Mouse (Mus musculus) cerebellum, postnatal 10 days (tissue): Measurements from ENCODE around the gene Taf6l.

Source experiments
- DNase-seq, 2 experiments: peaks; one replicate each; pipeline ENCODE4 v3.0.0; 2021; ENCODE audit warnings: mixed read lengths in 2 of 2

The Taf6l gene

DNA sequence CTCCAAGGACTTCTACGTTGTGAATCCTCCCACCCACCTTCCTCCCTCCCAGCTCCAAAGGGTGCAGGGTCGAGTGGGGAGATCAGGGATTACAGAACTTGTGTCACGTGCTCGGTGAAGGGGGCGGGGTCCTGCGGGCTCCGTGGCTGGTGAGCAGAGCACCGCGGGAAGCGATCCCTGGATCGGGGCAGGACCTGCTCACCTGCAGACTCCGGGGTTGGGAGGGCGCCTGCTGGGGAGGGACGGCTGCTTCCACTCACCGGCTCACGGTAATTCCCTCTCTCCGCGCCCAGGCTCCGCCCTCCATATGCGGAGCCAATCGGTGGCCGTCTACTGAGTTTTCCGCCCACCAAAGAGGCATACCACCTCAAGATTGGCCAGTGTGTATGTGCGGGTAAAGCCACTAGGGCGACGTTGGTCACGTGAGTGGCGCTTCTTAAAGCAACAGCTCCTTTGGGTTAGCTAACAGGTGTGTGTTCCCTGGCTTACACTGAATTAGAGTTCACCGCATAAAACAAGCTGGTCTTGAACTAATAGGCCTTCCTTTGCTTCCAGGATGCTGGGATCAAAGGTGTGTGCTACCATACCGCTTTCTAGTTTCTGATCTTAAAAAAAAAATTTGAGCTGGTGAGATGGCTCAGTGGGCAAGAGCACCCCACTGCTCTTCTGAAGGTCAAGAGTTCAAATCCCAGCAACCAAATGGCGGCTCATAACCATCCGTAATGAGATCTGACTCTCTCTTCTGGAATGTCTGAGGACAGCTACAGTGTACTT, at the start of gene Taf6l:
Taf6l (minus strand) TSS at position 410 of the 774 bp plus-strand sequence.
- peak; percentile 92 to 94 for DNase-seq

DNA sequence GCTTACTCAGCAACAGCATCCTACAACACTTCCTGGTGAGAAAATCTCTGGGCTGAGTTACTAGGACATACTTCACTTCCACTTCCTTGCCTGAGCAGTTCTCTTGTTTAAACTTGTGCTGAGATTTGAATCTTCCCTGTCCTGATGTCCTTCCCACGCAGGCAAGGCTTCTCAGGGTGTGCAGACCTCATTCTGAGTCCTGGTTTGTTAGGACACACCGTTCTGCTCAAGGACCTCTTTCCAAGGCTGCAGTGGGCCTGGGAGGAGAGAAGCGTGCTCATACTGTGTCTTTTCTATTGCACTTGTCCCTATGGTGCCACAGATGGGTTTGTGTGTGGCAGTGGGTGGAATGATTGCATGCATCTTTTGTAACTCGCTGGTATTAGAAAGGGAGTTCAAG, 46.8 kb upstream of the Taf6l start:
- DNase-seq, result no peak

DNA sequence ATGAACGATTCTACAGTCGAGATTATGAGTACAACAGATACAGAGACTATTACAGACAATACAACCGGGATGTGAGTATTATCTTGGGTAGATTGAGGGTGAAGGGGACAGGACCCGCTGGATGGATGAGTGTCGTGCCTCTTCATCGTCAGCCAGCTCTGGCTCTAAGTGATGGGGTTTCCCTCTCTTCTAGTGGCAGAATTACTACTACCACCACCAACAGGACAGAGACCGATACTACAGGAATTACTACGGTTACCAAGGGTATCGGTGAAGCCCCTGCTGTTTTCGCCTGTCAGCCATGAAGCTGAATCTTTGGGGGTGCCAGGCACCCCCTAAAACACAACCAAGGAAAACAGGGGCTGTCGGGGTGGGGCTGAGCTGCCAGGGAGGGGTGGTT, 45.0 kb upstream of the Taf6l start:
- peak; percentile 38 to 58 for DNase-seq

DNA sequence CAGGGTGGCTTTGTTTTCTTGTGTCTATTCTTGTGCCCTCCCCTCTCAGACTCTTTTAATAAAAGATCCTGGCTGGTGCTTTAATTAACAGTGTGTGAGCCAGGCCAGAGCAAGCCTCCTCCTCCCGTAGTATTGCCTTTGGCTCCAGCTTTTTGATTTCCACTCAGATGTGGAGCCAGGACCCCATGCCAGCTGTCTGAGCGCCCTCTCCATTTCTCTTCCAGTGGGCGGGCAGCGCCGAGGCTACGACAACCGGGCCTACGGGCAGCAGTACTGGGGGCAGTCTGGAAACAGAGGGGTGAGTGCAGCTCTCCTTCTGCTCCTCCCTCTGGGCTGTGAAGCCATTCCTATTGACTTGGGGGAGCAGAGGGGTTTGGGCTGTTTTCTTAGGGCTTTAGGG, 44.4 kb upstream of the Taf6l start:
- DNase-seq, result peak; percentile 64 to 68

DNA sequence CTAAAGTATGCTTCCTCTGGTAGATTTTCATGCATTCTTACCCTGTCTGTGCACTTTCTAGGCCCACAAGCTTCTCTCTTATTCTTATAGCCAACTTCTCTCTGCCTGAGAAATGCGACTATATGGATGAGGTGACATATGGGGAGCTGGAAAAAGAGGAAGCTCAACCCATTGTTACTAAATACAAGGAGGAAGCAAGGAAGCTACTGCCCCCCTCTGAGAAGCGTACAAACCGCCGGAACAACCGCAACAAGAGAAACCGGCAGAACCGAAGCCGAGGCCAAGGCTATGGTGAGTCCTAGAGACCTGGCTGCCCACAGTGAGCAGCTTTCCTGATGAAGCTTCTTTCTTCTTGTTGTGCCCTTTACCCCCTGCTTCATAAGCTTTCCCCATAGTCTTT, 43.4 kb upstream of the Taf6l start, which contains the start of gene AC129217.1:
AC129217.1 (plus strand) TSS at position 114 of the 400 bp plus-strand sequence.
- no peak for DNase-seq

DNA sequence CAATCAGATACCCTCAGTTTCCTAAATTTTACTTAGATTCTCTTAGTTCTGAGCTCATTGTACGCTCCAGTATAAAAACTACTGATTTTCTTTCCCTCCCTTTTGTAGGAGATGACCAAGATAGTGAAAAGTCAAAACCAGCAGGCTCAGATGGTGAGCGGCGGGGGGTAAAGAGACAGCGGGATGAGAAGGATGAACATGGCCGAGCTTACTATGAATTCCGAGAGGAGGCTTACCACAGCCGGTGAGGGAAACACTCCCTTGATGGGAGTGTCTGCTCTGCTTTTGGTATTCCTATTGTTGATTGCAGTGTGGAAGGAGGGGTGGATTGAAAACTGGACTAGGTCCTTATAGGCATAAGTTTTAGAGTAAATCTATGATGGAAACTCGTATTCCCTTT, 36.5 kb upstream of the Taf6l start:
- peak; percentile 79 to 83 for DNase-seq

DNA sequence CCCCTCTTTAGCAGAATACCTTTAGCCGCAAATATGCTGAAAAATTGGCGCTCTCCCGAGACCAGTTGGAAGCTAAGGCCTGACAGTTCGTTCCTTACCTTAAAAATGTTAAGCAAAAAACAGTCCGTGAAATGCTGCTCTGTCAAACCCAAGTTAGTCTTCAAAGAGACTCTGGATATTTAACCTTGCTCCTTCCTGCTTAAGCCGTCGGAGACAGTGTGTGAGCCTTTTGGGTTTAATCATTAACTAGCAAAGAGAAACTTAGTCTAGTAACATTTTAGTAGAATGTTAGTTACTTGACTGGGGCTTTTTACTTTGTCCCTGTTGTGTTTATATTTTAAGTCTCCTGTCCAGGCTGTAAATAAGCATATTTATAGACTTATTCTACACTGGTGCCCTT, 34.9 kb upstream of the Taf6l start:
- DNase-seq, result no peak

DNA sequence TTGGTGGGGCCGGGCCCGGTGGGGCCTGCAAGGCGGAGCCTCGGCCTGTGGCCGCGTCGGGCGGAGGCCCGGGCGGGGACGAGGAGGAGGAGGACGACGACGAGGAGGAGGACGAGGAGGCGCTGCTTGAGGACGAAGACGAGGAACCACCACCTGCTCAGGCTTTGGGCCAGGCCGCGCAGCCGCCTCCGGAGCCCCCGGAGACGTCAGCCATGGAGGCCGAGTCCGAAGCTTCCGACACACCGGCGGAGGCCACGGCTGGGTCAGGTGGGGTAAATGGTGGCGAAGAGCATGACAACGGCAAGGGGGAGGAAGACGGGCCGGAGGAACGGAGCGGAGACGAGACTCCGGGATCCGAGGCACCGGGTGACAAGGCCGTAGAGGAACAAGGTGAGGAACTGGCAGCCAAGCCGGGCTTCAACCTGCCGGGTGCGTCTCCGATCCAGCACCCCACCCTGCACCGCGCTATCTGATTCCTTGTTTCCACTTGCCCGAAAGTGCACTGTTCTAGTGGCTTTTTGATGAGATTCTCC, 34.3 kb upstream of the Taf6l start:
- DNase-seq, result peak in 1 of 2 experiments; percentile 68

DNA sequence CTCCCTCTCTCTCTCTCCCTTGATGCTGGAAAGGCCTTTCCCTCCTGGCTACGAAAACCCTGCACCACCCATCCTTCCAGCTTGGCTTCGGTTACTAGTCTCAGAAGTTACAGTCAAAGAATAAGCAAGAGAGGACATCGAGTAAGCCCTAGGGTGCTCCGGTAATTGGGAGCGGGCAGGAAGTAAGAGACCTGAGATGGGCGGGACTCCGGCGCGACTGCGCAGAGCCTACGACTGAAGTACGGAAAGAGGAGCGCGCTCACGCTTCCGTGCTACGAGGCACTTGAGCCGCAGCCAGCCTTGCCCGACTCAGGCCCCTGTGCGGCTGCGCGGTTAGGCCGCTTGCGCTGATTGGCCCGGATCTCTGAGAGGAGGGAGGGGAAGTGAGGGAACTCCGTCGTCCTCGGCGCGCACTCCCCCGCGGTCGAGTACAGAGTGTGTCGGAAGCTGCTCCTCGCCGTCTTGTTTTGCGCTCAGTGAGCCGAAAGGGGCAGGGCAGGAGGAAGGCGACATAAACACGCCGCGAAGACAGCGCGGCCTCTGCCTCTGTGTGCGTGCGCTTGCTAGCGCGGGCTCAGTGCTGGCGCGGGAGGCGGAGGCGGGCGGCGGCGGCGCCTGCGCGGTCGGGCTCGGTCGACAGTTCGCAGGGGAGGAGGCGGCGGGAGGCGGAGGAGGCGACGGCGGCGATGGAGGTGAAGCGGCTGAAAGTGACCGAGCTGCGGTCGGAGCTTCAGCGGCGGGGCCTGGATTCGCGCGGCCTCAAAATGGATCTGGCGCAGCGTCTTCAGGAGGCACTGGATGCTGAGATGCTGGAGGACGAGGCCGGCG, 33.6 kb upstream of the Taf6l start, which contains the start of gene Hnrnpul2:
Hnrnpul2 (plus strand) TSS at position 415 of the 828 bp plus-strand sequence.
- DNase-seq, result peak; percentile 99

DNA sequence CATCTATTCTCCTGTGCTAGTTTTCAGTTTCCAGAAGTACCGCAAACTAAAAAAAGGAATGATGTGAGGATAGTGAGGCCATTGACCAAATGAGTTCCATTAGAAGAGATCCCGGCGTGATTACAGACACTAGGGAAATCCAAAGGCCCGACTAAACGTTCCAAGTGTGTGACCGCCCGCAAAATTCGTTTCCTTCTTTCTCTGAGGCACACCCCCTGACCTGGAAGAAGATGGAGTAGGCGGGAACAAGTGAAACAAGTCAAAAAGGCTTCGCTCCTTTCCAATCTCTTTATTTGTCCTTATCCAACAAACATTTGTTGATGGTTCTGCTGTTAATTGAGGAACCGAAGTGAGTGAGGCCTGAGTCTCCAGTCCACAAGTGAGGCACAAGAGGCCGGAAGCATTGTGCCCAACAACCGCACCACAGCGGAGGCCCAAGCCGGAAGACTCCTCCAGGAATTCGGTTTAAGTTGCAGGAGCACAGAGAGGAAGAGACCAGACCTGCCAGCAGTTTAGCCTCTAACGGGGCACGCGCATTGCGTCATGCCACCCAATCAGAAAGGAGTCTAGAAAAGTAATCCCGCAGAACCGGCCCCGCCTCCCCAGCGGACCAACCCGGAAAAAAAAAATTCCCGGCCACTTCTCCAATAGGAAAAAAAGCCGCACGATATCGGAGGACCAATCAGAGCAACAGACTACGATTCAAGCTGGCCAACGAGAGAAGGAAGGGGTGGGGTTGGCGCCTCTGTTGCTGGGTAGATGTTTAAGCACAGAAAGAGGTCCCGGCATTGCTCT, 32.8 kb upstream of the Taf6l start, which contains the start of gene Ttc9c:
Ttc9c (minus strand) TSS at position 533 of the 795 bp plus-strand sequence.
- peak; percentile 97 to 98 for DNase-seq

DNA sequence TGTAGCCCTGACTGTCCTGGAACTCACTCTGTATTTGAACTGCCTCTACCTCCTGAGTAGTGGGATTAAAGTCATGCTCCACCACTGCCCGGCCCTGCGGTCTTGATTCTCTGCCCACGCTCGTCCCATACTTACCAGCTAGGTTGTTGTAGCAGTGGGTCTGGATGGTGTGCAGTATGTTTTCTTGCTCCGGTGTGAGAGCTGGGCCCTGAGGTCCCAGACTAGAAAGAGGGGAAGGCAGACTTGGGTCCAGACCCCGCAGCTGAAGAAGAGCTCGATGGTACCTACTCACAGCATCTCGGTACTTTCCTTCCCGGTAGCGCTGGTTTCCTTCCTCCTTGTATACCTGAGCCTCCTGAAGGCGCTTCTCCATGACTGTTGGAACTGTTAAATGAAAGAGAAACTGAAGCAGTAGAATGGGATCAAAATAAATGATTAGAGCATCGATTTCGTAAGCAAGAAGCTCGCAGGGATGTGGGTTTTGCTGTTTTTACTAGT, 32.1 kb upstream of the Taf6l start:
- DNase-seq, result no peak

DNA sequence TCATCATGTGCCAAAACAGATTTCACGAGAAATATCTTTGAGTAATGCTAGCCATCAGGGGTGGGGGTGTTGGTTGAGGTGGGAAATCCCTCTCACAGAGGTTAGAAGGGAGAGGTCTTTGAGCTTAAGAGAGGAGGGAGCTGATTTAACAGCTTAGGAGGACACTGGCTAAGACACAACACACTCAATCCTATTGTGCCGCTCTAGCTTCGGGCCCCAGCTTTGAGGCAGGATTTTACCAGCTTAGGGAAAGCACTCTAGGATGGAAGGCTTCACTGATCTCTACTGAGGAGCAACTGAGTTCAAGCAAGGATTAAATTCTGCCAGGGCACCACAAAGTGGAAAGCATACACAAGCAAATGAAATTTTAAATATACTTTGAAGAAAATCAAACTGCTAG, 30.8 kb upstream of the Taf6l start:
- no peak for DNase-seq

DNA sequence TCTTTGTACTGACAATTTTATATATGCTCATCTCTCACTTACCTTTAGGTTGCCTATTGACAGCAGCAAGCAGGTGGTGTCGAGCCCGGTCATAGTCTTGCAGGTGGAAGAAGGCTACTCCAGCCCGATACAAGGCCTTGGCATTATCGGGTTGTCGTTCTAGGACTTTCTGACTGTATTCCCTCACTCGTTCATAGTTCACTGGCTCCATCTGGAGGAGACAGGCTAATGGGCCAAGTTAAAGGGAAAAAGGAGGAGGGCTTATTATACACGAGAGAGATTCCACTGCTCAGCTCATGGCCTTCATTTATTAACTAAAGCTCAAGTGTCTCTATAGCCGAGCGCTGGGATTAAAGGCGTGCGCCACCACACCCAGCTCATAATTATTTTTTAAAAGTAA, 29.6 kb upstream of the Taf6l start:
- peak; percentile 62 for DNase-seq

DNA sequence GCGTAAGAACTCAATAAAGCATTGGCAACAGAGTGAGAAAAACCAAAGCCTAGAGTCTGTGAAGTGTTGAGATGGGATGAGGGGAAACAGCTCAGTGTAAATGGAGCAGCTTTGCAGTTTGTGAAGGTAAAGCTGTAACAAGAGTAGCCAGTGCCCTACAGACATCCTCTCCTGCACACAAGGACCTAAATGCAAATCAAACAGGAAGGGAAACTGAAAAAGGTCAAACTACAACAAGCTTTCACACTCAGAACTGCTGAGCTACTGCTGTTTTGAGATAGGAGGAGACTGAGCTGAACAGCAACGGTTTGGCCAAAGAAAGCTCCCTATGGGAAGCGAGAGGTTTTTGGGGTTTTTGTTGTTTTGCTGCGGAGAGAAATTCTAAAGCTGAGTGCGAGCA, 20.6 kb upstream of the Taf6l start:
- DNase-seq, result no peak

DNA sequence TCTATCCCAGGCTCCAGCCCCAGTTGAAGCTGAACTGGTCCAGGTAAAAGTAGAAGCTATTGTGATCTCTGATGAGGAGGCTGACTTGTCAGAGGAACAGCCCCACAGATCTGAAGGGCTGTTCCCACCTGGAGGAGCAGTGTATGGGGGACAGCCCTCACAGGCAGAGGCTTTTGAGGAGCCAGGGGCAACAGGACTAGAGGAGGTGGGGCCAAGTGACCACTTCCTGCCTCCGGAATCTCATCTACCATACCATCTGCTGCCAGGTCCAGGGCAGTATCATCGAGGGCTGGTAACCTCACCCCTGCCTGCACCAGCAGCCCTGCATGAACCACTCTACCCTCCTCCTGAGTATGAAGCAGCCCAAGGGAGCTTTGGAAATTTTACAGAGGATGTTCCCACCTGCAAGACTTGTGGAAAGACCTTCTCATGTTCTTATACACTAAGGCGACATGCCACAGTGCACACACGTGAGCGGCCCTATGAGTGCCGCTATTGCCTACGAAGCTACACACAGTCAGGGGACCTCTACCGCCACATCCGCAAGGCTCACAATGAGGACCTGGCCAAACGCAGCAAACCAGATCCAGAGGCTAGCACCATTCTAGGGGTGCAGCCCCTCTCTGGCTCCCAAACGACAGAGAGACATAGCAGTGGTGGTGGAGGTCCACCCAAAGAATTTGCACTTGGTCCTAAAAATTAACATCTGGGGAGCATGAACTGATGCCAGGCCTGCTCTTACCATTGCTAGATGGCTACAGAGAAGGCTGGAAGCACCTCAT, 17.9 kb upstream of the Taf6l start:
- no peak for DNase-seq

DNA sequence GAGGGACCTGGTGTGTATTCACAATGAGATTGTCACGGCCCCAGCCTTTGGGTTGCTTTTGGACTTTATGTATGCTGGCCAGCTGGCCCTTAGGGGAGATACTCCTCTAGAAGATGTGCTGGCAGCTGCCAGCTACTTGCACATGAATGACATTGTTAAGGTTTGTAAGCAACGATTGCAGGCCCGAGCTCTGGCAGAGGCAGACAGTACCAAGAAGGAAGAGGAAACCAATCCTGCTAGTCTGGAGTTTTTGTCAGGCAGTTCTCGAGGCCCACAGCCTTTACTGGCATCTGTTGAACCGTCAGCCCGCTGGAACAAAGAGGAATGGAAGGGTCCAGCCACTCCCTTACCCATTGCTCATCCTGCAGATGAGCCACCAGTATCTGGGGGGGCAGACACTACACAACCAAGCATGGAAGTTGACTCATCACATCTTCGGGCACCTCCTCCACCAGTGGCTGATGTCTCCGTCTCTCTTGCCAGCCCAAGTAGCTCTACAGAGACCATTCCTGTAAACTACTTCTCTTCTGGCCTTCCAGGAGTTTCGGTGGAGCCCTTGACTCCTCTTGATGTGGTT, 17.1 kb upstream of the Taf6l start:
- no peak for DNase-seq

DNA sequence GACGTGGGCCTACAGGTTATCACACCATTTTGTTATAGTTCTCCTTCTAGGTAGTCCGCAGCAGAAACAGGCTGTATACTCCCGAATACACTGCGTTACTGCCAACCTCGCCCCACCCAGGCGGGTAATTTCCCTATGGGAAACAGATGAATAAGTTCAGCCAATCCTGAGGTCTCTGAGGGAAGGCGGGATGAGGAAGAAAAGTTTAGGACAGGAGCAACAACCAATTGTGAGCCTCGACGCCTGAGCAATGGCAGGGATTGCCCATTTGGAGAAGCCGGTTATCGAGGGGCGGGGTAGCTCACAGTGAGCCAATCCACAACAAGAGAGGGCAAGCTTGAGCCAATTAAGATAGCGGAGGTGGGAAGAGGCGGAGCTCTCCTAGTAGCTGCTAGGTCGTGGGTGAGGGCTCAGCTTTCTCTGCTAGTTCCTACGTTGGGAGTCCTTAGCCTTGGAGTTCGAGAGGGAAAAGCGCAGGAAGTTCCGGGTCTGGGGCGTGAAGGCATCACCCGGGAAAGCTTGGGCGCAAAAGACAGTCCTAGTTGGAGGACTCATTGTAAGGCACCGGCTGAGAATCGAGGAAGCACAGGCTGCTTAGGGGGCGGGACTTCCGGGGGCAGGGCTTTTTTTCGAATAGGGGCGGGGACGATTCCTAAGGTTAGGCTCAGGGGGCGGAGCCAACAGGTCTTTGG, 16.1 kb upstream of the Taf6l start, which contains the start of gene Zbtb3:
Zbtb3 (plus strand) TSS at position 426 of the 692 bp plus-strand sequence.
- DNase-seq, result peak; percentile 94 to 96

DNA sequence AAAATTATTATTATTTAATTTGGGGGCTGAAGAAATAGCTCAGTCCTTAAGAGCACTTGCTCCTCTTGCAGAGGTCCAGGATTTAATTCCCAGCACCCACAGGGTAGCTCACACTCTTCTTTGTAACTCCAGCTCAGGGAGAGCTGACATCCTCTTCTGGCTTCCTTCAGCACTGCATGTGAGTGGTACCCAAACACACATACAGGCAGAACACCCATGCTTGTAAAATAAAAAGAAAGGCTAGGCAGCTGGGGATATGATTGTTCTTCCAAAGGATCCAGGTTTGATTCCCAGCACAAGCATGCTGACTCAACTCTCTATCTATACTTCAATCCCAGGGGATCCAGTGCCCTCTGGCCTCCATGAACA, 12.7 kb upstream of the Taf6l start:
- DNase-seq, result no peak

DNA sequence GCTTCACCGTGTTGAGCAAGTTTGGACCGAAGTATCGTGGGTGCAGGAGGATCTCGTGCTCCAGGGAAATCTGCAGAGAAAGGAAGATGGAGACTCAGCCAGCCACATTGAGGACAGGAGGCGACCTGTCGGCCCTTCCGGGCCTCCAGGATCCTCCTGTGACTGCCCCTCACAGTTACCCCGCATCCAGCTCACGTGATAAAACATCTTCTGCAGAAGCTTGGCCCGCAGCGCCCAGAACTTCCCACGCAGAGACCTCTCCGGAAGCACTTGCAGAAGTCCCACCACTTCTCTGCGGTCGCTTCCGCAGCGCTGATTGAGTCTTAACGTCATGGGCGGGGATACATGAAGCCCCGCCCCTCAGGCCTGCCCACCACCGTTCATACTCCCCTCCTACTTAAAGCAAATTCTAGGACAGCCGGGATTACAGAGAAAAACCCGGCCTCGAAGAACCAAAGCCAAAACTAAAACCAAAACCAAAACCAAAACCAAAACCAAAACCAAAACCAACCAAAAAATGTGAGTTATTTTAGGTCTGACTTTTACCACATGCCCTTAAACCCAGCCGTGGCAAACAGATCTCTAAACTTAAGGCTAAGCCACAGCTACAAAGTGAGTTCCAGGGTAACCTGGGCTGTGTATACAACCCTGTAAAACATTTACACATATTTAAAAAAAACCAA, 12.2 kb upstream of the Taf6l start, which contains the start of gene Polr2g:
Polr2g (minus strand) TSS at position 314 of the 683 bp plus-strand sequence.
- peak; percentile 92 to 94 for DNase-seq

DNA sequence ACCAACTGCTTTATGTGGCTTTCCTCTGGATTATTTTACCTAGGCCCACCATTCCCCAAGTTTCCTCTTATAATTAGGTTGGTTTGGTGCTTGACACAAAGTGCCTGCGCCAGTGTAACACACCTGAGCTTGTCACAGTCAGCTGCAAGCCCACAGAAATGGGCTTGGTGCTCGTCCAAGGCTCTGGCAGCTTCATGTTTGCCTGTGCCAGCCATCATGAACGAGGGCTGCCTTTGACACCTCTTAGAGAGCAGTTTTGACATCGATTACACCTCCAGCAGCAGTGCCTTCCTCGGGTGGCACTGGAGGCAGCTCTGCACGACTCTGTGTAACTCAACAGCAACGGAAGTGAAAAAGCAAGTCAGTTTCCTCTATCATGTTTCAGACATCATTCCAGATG, 4.0 kb upstream of the Taf6l start:
- peak; percentile 64 to 72 for DNase-seq
